Mouse (Mus musculus): ENCODE results near the gene S100a10. TPM values are rescaled to one million over a fixed set of nuclear protein-coding genes. Genes with fewer than 3 reads are reported as not detected.

S100a10 gene
- polyA plus RNA-seq, 1 experiment: 116 TPM

DNA sequence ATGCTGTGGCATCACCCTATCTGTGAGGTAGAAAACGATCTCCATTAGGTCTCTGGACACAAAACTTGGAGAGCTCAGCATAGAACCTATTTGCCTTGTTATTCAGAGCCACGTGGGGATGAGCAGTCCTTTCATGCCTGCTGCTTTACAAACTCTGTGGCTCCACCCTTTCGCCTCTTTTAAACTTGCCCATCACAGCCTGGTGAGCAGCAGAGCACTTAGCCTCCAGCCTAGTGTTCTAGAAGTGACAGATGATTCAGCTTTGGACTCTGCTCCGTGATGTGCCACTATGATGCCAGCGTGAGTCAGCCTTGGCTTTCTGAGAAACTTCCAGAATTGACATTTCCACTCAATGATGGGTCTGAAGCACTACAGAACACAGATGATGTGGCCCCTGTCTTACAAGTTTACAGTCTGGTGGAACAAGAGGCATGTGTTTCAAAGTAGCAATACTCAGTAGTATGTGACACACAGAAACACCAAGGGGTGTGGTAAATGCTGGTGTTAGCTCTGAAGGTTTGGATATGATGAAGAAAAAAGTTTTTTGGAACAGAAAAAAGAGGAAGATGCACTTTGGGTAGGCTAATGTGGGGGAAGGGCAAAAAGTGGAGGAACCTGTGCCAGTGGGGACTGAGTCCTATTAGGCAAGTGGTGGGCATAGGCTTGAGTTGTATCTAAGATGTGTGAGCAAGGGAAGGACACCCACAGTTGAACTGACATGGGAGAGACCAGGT lies 17.3 kb downstream of the S100a10 start:
- peaks cover 25% of the 10 kb centered on the region for H3K4me1 ChIP-seq
- H3K4me3 ChIP-seq (replicated peaks): no peak overlapping the region
- H3K27me3 ChIP-seq (replicated peaks): no peaks in the 10 kb centered on the region
- TF ChIP-seq FLI1 (IDR thresholded peaks at IDR 0.05; ENCODE audit: low read length): no peak
- no peak for TF ChIP-seq GATA1 (IDR thresholded peaks at IDR 0.05; ENCODE audit: borderline replicate concordance, low read length)
- no peaks in the 10 kb centered on the region for H3K9me3 ChIP-seq
- H3K36me3 ChIP-seq (replicated peaks; ENCODE audit: low read length): no peaks in the 10 kb centered on the region

DNA sequence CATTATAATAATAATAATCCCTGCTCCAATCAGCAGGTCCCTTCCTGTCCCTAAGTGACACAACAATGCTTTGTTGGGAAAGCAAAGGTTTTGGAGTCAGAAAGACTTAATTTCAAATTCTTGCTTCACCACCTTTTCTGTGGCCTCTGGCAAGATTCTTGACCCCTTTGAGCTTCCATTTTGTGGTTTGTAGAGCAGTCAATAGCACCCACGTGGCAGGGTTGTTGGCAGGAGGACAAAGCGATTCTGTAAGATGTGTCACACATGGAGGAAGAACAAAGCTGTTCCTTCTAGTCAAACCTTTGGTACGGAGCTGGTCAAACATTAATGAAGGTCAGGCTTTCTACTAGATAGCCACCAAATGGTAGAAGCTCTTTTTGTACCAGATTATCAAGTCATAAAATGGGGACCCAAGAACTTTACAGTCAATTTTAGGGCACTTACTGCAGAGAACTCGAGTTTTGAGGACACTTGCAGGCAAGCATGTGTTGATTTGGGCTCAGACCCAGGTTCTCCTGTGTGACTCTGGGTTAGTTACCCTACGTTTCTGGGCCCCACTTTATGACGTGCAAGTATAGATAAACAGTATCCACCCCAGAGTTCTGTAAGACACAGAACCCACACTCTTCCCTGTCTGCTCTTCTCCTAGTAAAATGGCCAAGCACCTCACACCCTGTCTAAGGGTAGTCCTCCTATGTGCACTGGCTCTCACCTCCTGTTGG lies 24.6 kb downstream of the S100a10 start:
- Histone ChIP-seq H3K4me3 (replicated peaks) (no peak overlapping the region), H3K36me3 (replicated peaks; ENCODE audit: low read length) (no peaks in the 10 kb centered on the region), H3K4me1 (no peaks in the 10 kb centered on the region), H3K27me3 (replicated peaks) (no peaks in the 10 kb centered on the region), H3K9me3 (no peaks in the 10 kb centered on the region)
- TF ChIP-seq GATA1 (IDR thresholded peaks at IDR 0.05; ENCODE audit: borderline replicate concordance, low read length) (no peak), FLI1 (IDR thresholded peaks at IDR 0.05; ENCODE audit: low read length) (no peak)

DNA sequence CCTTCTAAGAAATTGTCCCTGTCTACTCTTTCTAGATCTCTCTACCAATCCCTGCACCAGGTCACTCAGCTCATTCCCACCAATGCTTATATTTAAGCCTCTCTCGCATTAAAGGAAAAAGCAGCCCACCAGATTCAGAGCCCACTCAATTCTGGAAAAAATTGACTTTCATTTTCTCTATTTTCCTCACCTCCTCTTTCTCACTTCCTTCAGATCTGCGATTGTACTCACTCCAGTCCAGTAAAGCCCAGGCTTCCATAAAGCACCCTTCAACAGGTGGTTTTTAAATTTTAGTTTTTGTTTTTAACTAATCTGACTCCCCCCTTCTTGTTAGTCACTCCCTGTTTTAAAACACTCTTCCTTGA lies 25.1 kb downstream of the S100a10 start:
- H3K9me3 ChIP-seq: no peaks in the 10 kb centered on the region
- peaks cover 2% of the 10 kb centered on the region for H3K27me3 ChIP-seq (replicated peaks)
- TF ChIP-seq FLI1 (IDR thresholded peaks at IDR 0.05; ENCODE audit: low read length) (no peak), GATA1 (IDR thresholded peaks at IDR 0.05; ENCODE audit: borderline replicate concordance, low read length) (no peak)
- H3K4me3 ChIP-seq (replicated peaks): no peak overlapping the region
- H3K36me3 ChIP-seq (replicated peaks; ENCODE audit: low read length): no peaks in the 10 kb centered on the region
- no peaks in the 10 kb centered on the region for H3K4me1 ChIP-seq

DNA sequence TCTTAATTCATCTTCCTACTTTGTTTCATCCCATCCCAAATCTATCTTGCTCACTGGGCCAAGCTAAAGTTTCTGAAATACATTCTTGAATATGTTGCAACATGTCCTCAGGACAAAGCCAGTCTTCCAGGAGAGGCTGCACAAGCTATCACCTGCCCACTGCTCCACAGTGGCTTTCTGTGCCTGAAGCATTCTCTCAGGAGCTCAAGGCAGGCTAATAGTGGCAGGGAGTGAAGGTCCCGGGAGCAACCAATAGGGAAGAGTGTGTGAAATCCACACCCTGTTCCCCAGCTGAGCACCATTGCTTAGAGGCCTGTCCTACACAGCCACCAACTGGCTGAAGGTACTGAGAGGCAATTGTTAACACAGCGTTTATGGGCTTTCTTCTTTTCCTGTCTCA lies 26.1 kb downstream of the S100a10 start:
- H3K4me1 ChIP-seq: no peaks in the 10 kb centered on the region
- peaks cover 3% of the 10 kb centered on the region for H3K27me3 ChIP-seq (replicated peaks)
- no peaks in the 10 kb centered on the region for H3K36me3 ChIP-seq (replicated peaks; ENCODE audit: low read length)
- H3K9me3 ChIP-seq: no peaks in the 10 kb centered on the region
- TF ChIP-seq FLI1 (IDR thresholded peaks at IDR 0.05; ENCODE audit: low read length) (no peak), GATA1 (IDR thresholded peaks at IDR 0.05; ENCODE audit: borderline replicate concordance, low read length) (no peak)
- no peak overlapping the region for H3K4me3 ChIP-seq (replicated peaks)

DNA sequence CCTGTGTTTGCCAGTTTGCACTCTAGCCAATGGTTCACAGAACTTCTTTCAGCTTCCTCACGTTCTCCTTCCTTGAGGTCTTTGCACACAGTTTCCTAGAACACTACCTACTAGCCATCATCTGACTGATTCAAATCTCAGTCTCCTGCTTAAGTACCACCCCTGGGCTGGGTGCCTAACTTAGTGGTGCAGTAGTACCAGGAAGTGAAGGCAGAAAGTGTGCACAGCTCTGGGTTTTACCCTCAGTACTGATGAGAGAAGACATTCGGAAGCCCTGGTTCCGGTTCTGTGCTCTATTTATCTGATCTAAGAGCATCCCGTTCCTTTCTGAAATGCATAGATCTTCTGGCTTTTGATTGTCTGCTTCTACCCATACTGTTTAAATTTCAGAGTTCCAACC lies 26.8 kb downstream of the S100a10 start:
- no peaks in the 10 kb centered on the region for H3K36me3 ChIP-seq (replicated peaks; ENCODE audit: low read length)
- TF ChIP-seq FLI1 (IDR thresholded peaks at IDR 0.05; ENCODE audit: low read length): no peak
- TF ChIP-seq GATA1 (IDR thresholded peaks at IDR 0.05; ENCODE audit: borderline replicate concordance, low read length): no peak
- H3K4me1 ChIP-seq: no peaks in the 10 kb centered on the region
- no peaks in the 10 kb centered on the region for H3K9me3 ChIP-seq
- H3K27me3 ChIP-seq (replicated peaks): peaks cover 3% of the 10 kb centered on the region
- no peak overlapping the region for H3K4me3 ChIP-seq (replicated peaks)

DNA sequence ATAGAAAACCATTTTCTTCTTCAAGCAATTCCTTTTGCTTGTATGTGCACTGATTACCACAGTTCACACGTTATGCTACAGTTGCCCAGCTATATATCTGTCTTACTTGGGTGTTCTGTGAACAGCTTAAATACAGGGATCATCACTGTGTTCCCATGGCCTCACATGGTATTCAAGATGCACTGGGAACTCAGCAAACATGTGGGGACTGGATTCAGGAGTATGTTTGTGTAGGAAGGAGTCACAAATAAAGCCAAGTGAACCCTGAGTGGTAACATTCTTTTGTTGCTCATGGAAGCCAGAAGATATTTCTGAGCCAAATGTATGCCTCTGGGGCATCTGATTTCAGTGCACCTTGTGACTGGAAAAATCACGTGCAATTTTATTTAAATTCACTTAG lies 28.2 kb downstream of the S100a10 start:
- Histone ChIP-seq H3K36me3 (replicated peaks; ENCODE audit: low read length) (no peaks in the 10 kb centered on the region), H3K27me3 (replicated peaks) (peaks cover 3% of the 10 kb centered on the region), H3K9me3 (no peaks in the 10 kb centered on the region), H3K4me1 (no peaks in the 10 kb centered on the region), H3K4me3 (replicated peaks) (no peak overlapping the region)
- TF ChIP-seq GATA1 (IDR thresholded peaks at IDR 0.05; ENCODE audit: borderline replicate concordance, low read length) (no peak), FLI1 (IDR thresholded peaks at IDR 0.05; ENCODE audit: low read length) (no peak)

DNA sequence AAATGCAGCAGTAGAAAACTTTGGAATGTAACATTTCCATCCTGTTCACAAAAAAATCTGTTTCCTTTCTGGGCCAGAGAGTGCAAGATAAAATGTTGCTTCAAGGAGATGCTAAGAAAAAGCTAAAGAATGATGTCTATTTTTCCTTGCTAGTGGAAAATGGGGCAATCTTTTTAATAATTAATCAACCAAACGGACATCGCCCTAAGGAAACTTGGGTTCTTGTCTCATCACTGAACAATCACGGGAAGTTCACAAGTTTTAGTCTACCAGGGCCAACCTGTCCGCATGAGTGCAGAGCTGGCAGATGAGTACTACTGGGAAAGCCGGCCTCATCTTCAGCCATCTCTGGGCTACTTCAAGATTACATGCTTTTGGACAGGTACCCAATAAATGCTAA lies 34.7 kb downstream of the S100a10 start:
- H3K4me3 ChIP-seq (replicated peaks): no peak overlapping the region
- TF ChIP-seq FLI1 (IDR thresholded peaks at IDR 0.05; ENCODE audit: low read length): no peak
- TF ChIP-seq GATA1 (IDR thresholded peaks at IDR 0.05; ENCODE audit: borderline replicate concordance, low read length): no peak

DNA sequence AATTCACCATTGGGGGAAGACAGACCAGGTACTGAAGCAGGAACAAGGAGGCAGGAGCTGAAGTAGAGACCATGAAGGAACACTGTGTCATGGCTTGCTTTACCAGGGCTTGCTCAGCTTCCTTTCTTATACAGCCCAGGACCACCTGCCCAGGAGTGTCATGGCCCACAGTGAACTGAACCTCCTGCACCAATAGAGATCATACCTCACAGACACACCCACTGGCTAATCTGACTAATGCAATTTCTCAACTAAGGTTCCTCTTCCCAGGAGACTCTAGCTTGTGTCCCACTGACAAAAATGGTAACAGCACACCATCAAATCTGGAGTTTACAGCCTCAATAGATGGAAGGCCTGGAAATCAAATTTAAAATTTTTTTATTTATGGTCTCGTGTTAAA lies 35.4 kb downstream of the S100a10 start:
- TF ChIP-seq GATA1 (IDR thresholded peaks at IDR 0.05; ENCODE audit: borderline replicate concordance, low read length): no peak
- TF ChIP-seq FLI1 (IDR thresholded peaks at IDR 0.05; ENCODE audit: low read length): no peak
- Histone ChIP-seq H3K4me3 (replicated peaks) (no peak overlapping the region), H3K9me3 (0 out of 2 replicates have a peak, but pooled peaks cover 2% of the 10 kb centered on the region), H3K4me1 (peaks cover 18% of the 10 kb centered on the region), H3K36me3 (replicated peaks; ENCODE audit: low read length) (no peaks in the 10 kb centered on the region), H3K27me3 (replicated peaks) (no peaks in the 10 kb centered on the region)

More for the DNA sequence above, 34.7 kb downstream of the S100a10 start:
- 0 out of 2 replicates have a peak, but pooled peaks cover 2% of the 10 kb centered on the region for H3K9me3 ChIP-seq
- H3K36me3 ChIP-seq (replicated peaks; ENCODE audit: low read length): no peaks in the 10 kb centered on the region
- H3K4me1 ChIP-seq: peaks cover 18% of the 10 kb centered on the region
- H3K27me3 ChIP-seq (replicated peaks): peaks cover 3% of the 10 kb centered on the region

DNA sequence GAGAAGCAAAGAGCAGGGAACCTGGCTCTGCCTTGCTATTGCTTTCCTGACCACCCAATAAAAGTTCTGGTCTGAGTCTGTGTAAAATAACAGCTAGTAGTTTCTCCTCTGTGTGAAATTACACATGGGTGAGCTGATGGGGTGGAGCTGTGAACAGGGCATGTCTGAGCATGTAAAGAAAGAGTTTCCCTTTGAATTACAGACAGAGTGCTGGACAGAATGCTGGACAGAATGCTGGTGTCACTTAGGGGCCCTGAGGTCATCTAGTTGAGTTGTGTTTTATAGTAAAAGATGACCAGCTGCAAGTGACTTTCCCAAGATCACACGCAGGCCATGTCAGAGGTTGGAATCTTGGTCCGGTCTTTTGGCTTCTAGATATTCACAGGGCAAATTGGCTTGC lies 37.2 kb downstream of the S100a10 start:
- TF ChIP-seq FLI1 (IDR thresholded peaks at IDR 0.05; ENCODE audit: low read length) (no peak), GATA1 (IDR thresholded peaks at IDR 0.05; ENCODE audit: borderline replicate concordance, low read length) (no peak)
- Histone ChIP-seq H3K4me3 (replicated peaks) (no peak overlapping the region), H3K9me3 (0 out of 2 replicates have a peak, but pooled peaks cover 2% of the 10 kb centered on the region), H3K27me3 (replicated peaks) (no peaks in the 10 kb centered on the region), H3K4me1 (peaks cover 18% of the 10 kb centered on the region), H3K36me3 (replicated peaks; ENCODE audit: low read length) (no peaks in the 10 kb centered on the region)

DNA sequence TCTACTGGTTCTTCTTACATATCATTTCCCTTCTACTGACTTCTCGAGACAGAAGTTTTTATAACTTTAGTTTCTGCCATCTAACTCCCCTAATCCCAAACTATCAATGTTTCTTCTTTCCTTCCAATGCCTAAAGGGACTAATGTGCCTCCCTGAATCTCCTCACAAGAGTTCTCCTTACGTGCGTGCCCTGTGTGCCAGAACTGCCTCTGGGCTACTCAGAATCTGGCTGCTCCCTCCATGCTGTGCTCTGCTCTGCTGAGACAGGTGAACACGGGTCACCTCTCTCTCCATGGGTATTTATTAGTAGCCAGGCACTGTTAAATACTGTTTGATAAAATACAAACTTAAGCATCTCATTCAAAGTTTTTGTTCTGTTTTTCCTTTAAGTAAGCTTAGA lies 38.1 kb downstream of the S100a10 start:
- Histone ChIP-seq H3K4me1 (peaks cover 18% of the 10 kb centered on the region), H3K36me3 (replicated peaks; ENCODE audit: low read length) (no peaks in the 10 kb centered on the region), H3K4me3 (replicated peaks) (no peak overlapping the region), H3K27me3 (replicated peaks) (no peaks in the 10 kb centered on the region), H3K9me3 (0 out of 2 replicates have a peak, but pooled peaks cover 2% of the 10 kb centered on the region)
- no peak for TF ChIP-seq FLI1 (IDR thresholded peaks at IDR 0.05; ENCODE audit: low read length)
- no peak for TF ChIP-seq GATA1 (IDR thresholded peaks at IDR 0.05; ENCODE audit: borderline replicate concordance, low read length)
